In the genomic region with DNA sequence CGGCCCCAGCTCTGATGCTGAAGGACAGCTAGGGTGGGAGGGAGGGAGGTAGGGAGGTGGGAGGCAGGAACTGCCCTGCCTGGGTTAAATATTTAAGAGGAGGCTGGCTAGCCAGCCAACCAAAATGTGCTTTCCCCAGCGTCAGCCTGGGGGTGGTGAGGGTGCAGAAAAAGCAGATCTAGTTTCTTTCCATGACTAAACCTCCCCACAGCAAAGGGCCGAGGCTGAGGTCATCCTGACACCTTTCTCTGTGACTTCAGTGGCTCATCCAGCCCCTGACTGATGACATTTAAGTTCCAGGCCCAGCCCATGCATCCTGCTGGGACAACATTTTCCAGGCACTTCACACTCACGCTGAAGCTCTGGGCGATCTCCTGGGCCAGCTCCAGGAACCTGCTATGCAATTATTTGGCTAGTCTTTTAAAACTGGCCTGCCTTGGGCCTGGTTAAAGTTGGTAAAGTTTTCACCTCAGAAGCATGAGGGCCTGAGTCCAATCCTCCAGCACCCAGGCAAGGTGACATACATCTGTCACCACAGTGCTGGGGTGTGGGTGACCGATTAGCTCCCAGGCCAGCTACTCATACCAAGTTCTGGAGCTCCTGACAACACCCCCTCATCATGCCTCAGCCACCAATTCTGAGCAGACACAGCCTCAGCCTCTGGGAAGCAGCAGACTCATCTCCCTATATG, we compare ENCODE assay signal across 8 mouse cellular contexts.
DNase-seq lines count a peak whose midpoint lies in the region; ATAC-seq lines count a peak whose summit lies in the region.

No protein-coding gene starts in this region.

- no peaks in the 10 kb centered on the region for H3K9me3 ChIP-seq in midbrain, embryonic 12.5 days
- no peaks in the 10 kb centered on the region for H3K9me3 ChIP-seq in midbrain, embryonic 16.5 days (replicated peaks; ENCODE audit: control insufficient read depth, low read length, poor library complexity, severe bottlenecking)
- H3K9me3 ChIP-seq in liver, embryonic 16.5 days (replicated peaks; ENCODE audit: control insufficient read depth, low read length) = no peaks in the 10 kb centered on the region

- no peaks in the 10 kb centered on the region for H3K36me3 ChIP-seq in midbrain, embryonic 12.5 days
- no peaks in the 10 kb centered on the region for H3K36me3 ChIP-seq in midbrain, embryonic 16.5 days (ENCODE audit: control insufficient read depth, insufficient read depth, low read length)
- no peaks in the 10 kb centered on the region for H3K36me3 ChIP-seq in liver, embryonic 16.5 days (ENCODE audit: control insufficient read depth, insufficient read depth)

- H3K27ac ChIP-seq in midbrain, embryonic 12.5 days (replicated peaks) = 0 out of 2 replicates have a peak overlapping the region, but pooled peaks have one; percentile 35
- no peak overlapping the region for H3K27ac ChIP-seq in midbrain, embryonic 16.5 days (ENCODE audit: low read length)
- no peak overlapping the region for H3K27ac ChIP-seq in liver, embryonic 16.5 days (ENCODE audit: low read length)

- peak; percentile 65 for DNase-seq in embryo, embryonic 11 days
- DNase-seq in layer of hippocampus, postnatal 14 days (ENCODE audit: low spot score in 2 of 2) = no peak
- no peak for DNase-seq in thymus, adult 18-20 months
- DNase-seq in urinary bladder, postnatal 25 days (ENCODE audit: low spot score) = no peak

- H3K27me3 ChIP-seq in midbrain, embryonic 12.5 days = peaks cover 12% of the 10 kb centered on the region; the same call in 1 of the 2 replicates
- no peaks in the 10 kb centered on the region; the same call in 1 of the 2 replicates for H3K27me3 ChIP-seq in midbrain, embryonic 16.5 days (ENCODE audit: control insufficient read depth, insufficient read depth, low read depth, low read length)
- H3K27me3 ChIP-seq in liver, embryonic 16.5 days (ENCODE audit: control insufficient read depth, insufficient read depth, low read depth, low read length) = no peaks in the 10 kb centered on the region

- WGBS in midbrain, embryonic 12.5 days = 28% methylated on average over 6 of the region's 6 CpGs
- WGBS in midbrain, embryonic 16.5 days = 41% methylated on average over 6 of the region's 6 CpGs
- WGBS in liver, embryonic 16.5 days (ENCODE audit: insufficient replicate concordance) = 32% methylated on average over 6 of the region's 6 CpGs

- H3K9ac ChIP-seq in midbrain, embryonic 12.5 days (replicated peaks) = 0 out of 2 replicates have a peak overlapping the region, but pooled peaks have one; percentile 28
- H3K9ac ChIP-seq in midbrain, embryonic 16.5 days (ENCODE audit: low read depth, low read length) = no peak overlapping the region
- no peak overlapping the region for H3K9ac ChIP-seq in liver, embryonic 16.5 days (ENCODE audit: low read depth, low read length)

- H3K4me2 ChIP-seq in midbrain, embryonic 12.5 days (replicated peaks) = no peak overlapping the region
- H3K4me2 ChIP-seq in midbrain, embryonic 16.5 days (ENCODE audit: low read length) = no peak overlapping the region
- H3K4me2 ChIP-seq in liver, embryonic 16.5 days (ENCODE audit: low read depth, low read length) = no peak overlapping the region

- no peak for ATAC-seq in midbrain, embryonic 12.5 days (ENCODE audit: low FRiP score, low read depth)
- no peak for ATAC-seq in midbrain, embryonic 16.5 days
- ATAC-seq in hematopoietic stem cell, adult 5-6 weeks (replicated peaks in 1 of 2; ENCODE audit: insufficient read depth in 1 of 2, low FRiP score in 2 of 2, low TSS enrichment in 1 of 2, low read depth in 1 of 2, poor library complexity in 2 of 2, severe bottlenecking in 2 of 2) = peak; percentile 43 to 51; a peak in 2 of 4 replicates
- peak; percentile 55 for ATAC-seq in liver, embryonic 16.5 days (ENCODE audit: low read depth)

- no peak overlapping the region for H3K4me3 ChIP-seq in midbrain, embryonic 12.5 days
- no peak overlapping the region for H3K4me3 ChIP-seq in midbrain, embryonic 16.5 days (ENCODE audit: low read depth, low read length)
- H3K4me3 ChIP-seq in liver, embryonic 16.5 days (ENCODE audit: low read depth, low read length) = no peak overlapping the region

- H3K4me1 ChIP-seq in midbrain, embryonic 12.5 days = peaks cover 17% of the 10 kb centered on the region
- peaks cover 9% of the 10 kb centered on the region for H3K4me1 ChIP-seq in midbrain, embryonic 16.5 days (ENCODE audit: control insufficient read depth, insufficient read depth, low read length)
- no peaks in the 10 kb centered on the region for H3K4me1 ChIP-seq in liver, embryonic 16.5 days (ENCODE audit: control insufficient read depth, low read depth, low read length)

Comparison
In these comparisons a context has a peak if more than half of its experiments do, and no peak if none do; other contexts are left out.
1. ATAC-seq: peak in hematopoietic stem cell, adult 5-6 weeks (2 of 2) and liver, embryonic 16.5 days (single experiment); none in midbrain, embryonic 12.5 days (single experiment) and midbrain, embryonic 16.5 days (single experiment).